Mouse (Mus musculus): Measurements from ENCODE around the gene Arhgap40. TPM values are rescaled to one million over a fixed set of nuclear protein-coding genes. Genes with fewer than 3 reads are reported as not detected.

The Arhgap40 gene
- polyA plus RNA-seq, 1 experiment from 2014 or later: not detected

DNA sequence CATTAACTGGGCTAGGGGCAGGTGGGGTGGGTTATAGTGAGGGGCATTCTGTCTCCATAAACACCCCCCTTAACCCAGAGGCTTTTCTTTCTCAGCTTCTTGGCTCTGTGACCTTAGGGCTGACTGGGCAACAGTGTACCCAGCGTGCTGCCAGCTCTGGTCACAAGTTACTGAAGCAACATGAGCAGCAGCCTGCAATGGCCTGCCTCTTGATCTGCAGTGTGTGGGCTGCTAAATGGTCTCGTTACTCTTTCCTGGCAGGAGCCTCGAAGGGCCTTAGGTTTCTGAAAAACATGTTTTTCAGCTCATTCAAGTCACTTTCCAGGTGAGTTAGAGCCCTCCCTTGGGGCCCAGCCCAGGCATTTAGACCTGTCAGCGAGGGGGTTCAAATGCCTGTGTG, 8.9 kb upstream of the Arhgap40 start:
- Histone ChIP-seq H3K9me3 (ENCODE audit: control insufficient read depth) (no peaks in the 10 kb centered on the region), H3K9ac (ENCODE audit: low read depth, low read length) (no peak overlapping the region), H3K27ac (ENCODE audit: low read depth, low read length) (no peak overlapping the region), H3K36me3 (ENCODE audit: control insufficient read depth, insufficient read depth) (peaks cover 10% of the 10 kb centered on the region; the same call in 1 of the 2 replicates), H3K4me3 (ENCODE audit: low read depth, low read length) (no peak overlapping the region), H3K4me1 (replicated peaks; ENCODE audit: control insufficient read depth, insufficient read depth, low read length) (no peaks in the 10 kb centered on the region), H3K27me3 (replicated peaks; ENCODE audit: control insufficient read depth, insufficient read depth, low read length) (no peaks in the 10 kb centered on the region), H3K4me2 (replicated peaks; ENCODE audit: low read depth) (no peak overlapping the region)
- no peak for TF ChIP-seq CTCF (IDR thresholded peaks at IDR 0.05; ENCODE audit: low read depth)
- ATAC-seq: no peak
- 76% methylated on average over 4 of the region's 4 CpGs for WGBS

DNA sequence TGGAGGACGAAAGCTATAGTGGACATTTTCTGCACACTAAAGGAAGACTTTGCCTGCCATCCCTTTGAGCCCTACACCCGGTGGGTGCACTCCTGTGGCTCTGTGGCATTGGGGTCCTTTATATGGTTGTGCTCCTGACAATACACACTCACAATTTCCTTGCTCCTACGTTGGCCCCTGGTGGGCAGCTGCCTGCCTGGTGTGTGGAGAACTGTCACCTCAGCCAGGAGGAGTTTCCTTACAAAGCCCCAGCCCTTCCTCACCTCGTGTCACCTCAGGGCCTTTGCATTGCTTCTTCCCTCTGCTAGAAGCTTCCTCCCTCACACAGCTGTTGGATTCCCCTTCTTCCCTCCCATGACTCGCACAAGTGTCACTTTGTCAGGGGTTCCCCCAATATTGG, 6.1 kb upstream of the Arhgap40 start:
- ATAC-seq: no peak
- Histone ChIP-seq H3K9me3 (ENCODE audit: control insufficient read depth) (no peaks in the 10 kb centered on the region), H3K27ac (ENCODE audit: low read depth, low read length) (no peak overlapping the region), H3K4me2 (replicated peaks; ENCODE audit: low read depth) (no peak overlapping the region), H3K27me3 (replicated peaks; ENCODE audit: control insufficient read depth, insufficient read depth, low read length) (no peaks in the 10 kb centered on the region), H3K36me3 (ENCODE audit: control insufficient read depth, insufficient read depth) (no peaks in the 10 kb centered on the region), H3K4me3 (ENCODE audit: low read depth, low read length) (no peak overlapping the region), H3K9ac (ENCODE audit: low read depth, low read length) (no peak overlapping the region), H3K4me1 (replicated peaks; ENCODE audit: control insufficient read depth, insufficient read depth, low read length) (no peaks in the 10 kb centered on the region)
- 81% methylated on average over 5 of the region's 5 CpGs for WGBS
- no peak for TF ChIP-seq CTCF (IDR thresholded peaks at IDR 0.05; ENCODE audit: low read depth)

DNA sequence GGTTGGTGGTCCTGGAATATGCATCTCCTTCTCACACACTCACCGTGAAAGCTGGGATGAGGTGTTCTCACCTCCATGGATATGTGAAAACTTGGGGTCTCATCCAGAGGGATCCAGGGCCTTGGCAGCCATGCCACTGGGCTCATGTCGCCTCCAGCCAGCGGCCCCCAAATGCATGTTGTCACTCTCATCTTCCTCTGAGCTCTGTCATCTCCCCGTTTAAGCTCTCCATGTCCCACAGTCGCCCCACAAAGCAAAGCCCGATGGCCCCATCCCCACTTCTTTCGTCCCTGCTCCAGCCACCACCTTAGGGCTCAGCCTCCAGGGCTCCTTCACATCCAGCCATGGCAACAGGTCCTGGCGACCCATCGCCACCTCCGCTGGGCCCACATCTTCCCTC, 5.5 kb upstream of the Arhgap40 start:
- WGBS: 93% methylated on average over 10 of the region's 10 CpGs
- Histone ChIP-seq H3K36me3 (ENCODE audit: control insufficient read depth, insufficient read depth) (no peaks in the 10 kb centered on the region), H3K4me2 (replicated peaks; ENCODE audit: low read depth) (no peak overlapping the region), H3K4me1 (replicated peaks; ENCODE audit: control insufficient read depth, insufficient read depth, low read length) (no peaks in the 10 kb centered on the region), H3K9ac (ENCODE audit: low read depth, low read length) (no peak overlapping the region), H3K4me3 (ENCODE audit: low read depth, low read length) (no peak overlapping the region), H3K27me3 (replicated peaks; ENCODE audit: control insufficient read depth, insufficient read depth, low read length) (no peaks in the 10 kb centered on the region), H3K9me3 (ENCODE audit: control insufficient read depth) (no peaks in the 10 kb centered on the region), H3K27ac (ENCODE audit: low read depth, low read length) (no peak overlapping the region)
- TF ChIP-seq CTCF (IDR thresholded peaks at IDR 0.05; ENCODE audit: low read depth): no peak
- no peak for ATAC-seq

DNA sequence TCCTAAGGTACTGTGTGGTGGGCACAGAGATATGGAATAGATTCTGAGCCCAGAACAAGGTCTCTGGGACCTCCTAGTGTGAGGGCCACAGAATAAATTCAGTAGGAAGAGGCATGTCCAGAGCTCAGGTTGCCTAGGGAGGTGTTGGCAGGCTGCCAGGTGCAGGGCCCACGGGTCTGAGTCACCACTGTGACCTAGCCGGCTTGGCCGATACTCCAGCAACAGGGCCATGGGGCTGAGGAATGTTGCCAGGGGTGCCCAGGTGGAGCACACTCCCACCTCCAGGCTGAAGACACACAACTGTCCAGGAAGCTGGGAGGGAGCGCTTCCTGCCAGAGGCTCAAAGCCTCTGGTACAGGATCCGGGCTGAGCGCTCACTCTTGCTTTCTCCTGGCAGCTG, 1.9 kb upstream of the Arhgap40 start:
- Histone ChIP-seq H3K4me2 (replicated peaks; ENCODE audit: low read depth) (no peak overlapping the region), H3K9ac (ENCODE audit: low read depth, low read length) (no peak overlapping the region), H3K36me3 (ENCODE audit: control insufficient read depth, insufficient read depth) (no peaks in the 10 kb centered on the region), H3K27me3 (replicated peaks; ENCODE audit: control insufficient read depth, insufficient read depth, low read length) (no peaks in the 10 kb centered on the region), H3K4me1 (replicated peaks; ENCODE audit: control insufficient read depth, insufficient read depth, low read length) (no peaks in the 10 kb centered on the region), H3K4me3 (ENCODE audit: low read depth, low read length) (no peak overlapping the region), H3K9me3 (ENCODE audit: control insufficient read depth) (no peaks in the 10 kb centered on the region), H3K27ac (ENCODE audit: low read depth, low read length) (no peak overlapping the region)
- ATAC-seq: no peak
- TF ChIP-seq CTCF (IDR thresholded peaks at IDR 0.05; ENCODE audit: low read depth): no peak
- 49% methylated on average over 6 of the region's 6 CpGs for WGBS

DNA sequence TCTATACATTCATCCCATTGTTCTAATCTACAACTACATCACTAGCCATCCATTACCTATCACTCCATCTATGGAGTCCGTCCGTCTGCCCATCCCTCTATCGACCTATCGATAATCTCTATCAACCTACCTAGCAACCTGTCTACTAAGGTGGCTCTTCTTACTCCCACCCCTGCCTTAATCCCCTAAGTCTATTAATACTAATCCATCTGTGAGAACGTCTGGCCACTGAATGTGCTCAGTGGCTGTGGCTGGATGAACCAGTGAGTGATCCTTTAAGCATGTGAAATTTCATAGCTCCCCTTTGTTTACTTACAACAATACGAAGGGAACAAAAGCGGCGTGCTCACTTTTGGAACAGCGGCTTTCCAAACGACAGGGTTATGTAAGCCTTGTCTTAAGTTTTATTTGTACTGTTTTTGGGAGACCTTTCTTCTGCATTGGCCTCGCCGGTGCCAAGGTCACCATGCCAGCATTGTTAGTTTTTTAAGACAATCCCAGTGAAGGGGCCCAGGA, 1.3 kb downstream of the Arhgap40 start:
- TF ChIP-seq CTCF (IDR thresholded peaks at IDR 0.05; ENCODE audit: low read depth): no peak
- H3K36me3 ChIP-seq (ENCODE audit: control insufficient read depth, insufficient read depth): no peaks in the 10 kb centered on the region
- no peaks in the 10 kb centered on the region for H3K9me3 ChIP-seq (ENCODE audit: control insufficient read depth)
- ATAC-seq: no peak
- no peaks in the 10 kb centered on the region for H3K27me3 ChIP-seq (replicated peaks; ENCODE audit: control insufficient read depth, insufficient read depth, low read length)
- H3K4me2 ChIP-seq (replicated peaks; ENCODE audit: low read depth): no peak overlapping the region
- no peak overlapping the region for H3K4me3 ChIP-seq (ENCODE audit: low read depth, low read length)
- H3K9ac ChIP-seq (ENCODE audit: low read depth, low read length): no peak overlapping the region
- 76% methylated on average over 12 of the region's 12 CpGs for WGBS
- no peak overlapping the region for H3K27ac ChIP-seq (ENCODE audit: low read depth, low read length)
- H3K4me1 ChIP-seq (replicated peaks; ENCODE audit: control insufficient read depth, insufficient read depth, low read length): no peaks in the 10 kb centered on the region

DNA sequence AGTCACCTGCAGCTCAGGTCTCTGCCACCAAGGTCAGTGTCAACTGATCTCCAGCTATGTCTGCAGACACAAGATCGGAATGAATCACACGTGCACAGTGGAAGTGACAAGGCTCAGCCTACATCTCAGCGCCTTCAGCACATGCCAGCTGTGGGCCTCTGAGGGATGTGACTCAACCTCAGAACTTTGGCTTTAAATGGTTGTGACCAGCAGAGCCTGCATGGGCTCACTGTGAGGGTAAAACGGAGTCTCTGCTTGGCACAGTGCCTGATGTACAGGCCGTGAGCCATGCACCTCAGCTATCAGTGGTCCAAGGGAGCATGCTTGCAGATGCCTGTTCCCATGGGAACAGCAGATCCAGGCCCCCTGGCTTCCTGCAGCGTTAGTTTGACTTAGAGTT, 6.0 kb downstream of the Arhgap40 start:
- H3K9me3 ChIP-seq (ENCODE audit: control insufficient read depth): no peaks in the 10 kb centered on the region
- no peaks in the 10 kb centered on the region for H3K36me3 ChIP-seq (ENCODE audit: control insufficient read depth, insufficient read depth)
- H3K4me1 ChIP-seq (replicated peaks; ENCODE audit: control insufficient read depth, insufficient read depth, low read length): no peaks in the 10 kb centered on the region
- no peak overlapping the region for H3K4me3 ChIP-seq (ENCODE audit: low read depth, low read length)
- H3K4me2 ChIP-seq (replicated peaks; ENCODE audit: low read depth): no peak overlapping the region
- H3K27me3 ChIP-seq (replicated peaks; ENCODE audit: control insufficient read depth, insufficient read depth, low read length): no peaks in the 10 kb centered on the region
- WGBS: 60% methylated on average over 6 of the region's 6 CpGs
- H3K9ac ChIP-seq (ENCODE audit: low read depth, low read length): no peak overlapping the region
- H3K27ac ChIP-seq (ENCODE audit: low read depth, low read length): no peak overlapping the region
- ATAC-seq: no peak
- TF ChIP-seq CTCF (IDR thresholded peaks at IDR 0.05; ENCODE audit: low read depth): no peak

DNA sequence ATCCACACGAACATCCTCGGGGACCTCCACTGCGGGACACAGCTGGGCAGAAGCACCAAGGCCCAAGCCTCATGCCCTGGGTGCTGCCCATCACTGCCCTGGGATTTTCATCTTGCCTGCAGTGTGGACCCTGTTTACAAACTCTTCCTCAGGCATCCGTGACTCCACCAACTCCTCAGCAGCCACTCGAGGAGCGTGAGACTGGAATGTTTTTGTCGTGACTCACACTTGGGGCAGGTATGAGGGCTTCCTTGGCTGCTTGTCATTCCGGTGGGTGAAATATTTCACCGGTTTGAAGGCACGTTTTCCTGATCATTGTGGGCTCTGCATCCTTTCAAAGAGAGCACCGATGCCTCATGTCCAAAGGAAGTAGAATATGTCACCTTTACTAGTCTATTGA, 6.5 kb downstream of the Arhgap40 start:
- ATAC-seq: no peak
- H3K36me3 ChIP-seq (ENCODE audit: control insufficient read depth, insufficient read depth): no peaks in the 10 kb centered on the region
- H3K4me1 ChIP-seq (replicated peaks; ENCODE audit: control insufficient read depth, insufficient read depth, low read length): no peaks in the 10 kb centered on the region
- no peaks in the 10 kb centered on the region for H3K27me3 ChIP-seq (replicated peaks; ENCODE audit: control insufficient read depth, insufficient read depth, low read length)
- 62% methylated on average over 11 of the region's 11 CpGs for WGBS
- H3K27ac ChIP-seq (ENCODE audit: low read depth, low read length): no peak overlapping the region
- TF ChIP-seq CTCF (IDR thresholded peaks at IDR 0.05; ENCODE audit: low read depth): no peak
- H3K9ac ChIP-seq (ENCODE audit: low read depth, low read length): no peak overlapping the region
- no peaks in the 10 kb centered on the region for H3K9me3 ChIP-seq (ENCODE audit: control insufficient read depth)
- no peak overlapping the region for H3K4me2 ChIP-seq (replicated peaks; ENCODE audit: low read depth)
- H3K4me3 ChIP-seq (ENCODE audit: low read depth, low read length): no peak overlapping the region
